Mouse (Mus musculus): ENCODE measurements around the gene Gabrd. TPM values are rescaled to one million over a fixed set of nuclear protein-coding genes. Genes with fewer than 3 reads are reported as not detected.

Gabrd gene
- total RNA-seq (2012; rRNA removed): 0.42 and 0.50 TPM in 2 replicates
- 1 to 10 TPM in 1 of 2 experiments, not detected in 1; 1.1 TPM for polyA plus RNA-seq (2012; ENCODE audit: insufficient read depth in 1 of 2, insufficient read length in 2 of 2, low read depth in 1 of 2, low replicate concordance in 2 of 2, missing spikeins in 1 of 2)

DNA sequence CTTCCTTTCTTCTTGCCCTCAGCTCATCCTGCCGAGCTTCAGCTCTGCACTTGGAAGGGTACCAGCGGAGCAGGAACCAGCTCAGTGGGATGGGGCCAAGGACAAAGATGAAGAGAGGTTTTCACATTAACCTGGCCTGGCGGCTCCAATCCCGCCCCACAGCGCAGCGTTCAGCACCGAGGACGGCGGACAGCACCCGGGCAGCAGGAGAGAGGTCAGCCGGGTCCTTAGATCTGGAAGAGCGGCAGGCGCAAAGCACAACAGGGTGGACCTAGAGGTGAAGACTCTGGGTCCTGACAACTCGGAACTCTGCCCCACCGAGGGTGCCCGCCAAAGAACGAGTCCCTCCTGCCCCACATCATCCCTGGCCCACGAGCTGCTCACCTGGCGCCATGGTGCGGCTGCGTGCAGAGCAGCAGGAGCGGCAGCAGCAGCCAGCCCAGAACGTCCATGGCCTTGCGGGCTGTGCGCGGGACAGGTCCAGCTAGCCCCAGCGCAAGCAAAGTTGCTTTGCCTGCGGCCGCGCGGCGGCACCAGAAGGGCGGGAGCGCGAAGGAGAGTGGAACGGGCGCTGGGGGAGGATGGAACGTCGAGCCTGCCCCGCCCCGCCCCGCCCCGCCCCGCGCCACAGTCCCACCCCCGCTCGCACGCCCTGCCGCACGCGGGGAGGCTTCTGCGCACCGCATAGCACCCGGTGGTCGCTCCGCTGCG lies at the start of gene Gabrd:
Gene Gabrd, minus strand, starts transcription at position 602 of the 711 bp plus-strand sequence.
- H3K27ac ChIP-seq (ENCODE audit: control insufficient read depth, low read depth, low read length): no peak within 1 kb of the TSS
- H3K27me3 ChIP-seq (ENCODE audit: control insufficient read depth in 1 of 2, insufficient read depth in 2 of 2, low read length in 2 of 2): peaks cover 0 to 2% of the 10 kb centered on the region in 2 experiments; a peak in 1 of 4 replicates
- H3K4me3 ChIP-seq (ENCODE audit: control insufficient read depth in 1 of 2, insufficient read depth in 1 of 2, low read depth in 2 of 2, low read length in 2 of 2): no peak within 1 kb of the TSS
- no peaks in the 10 kb centered on the region for H3K9me3 ChIP-seq (replicated peaks; ENCODE audit: insufficient read depth, low read length)
- H3K79me2 ChIP-seq (ENCODE audit: control insufficient read depth, insufficient read depth, low read length, poor library complexity): no peaks in the 10 kb centered on the region
- no peaks in the 10 kb centered on the region for H3K4me1 ChIP-seq (ENCODE audit: control insufficient read depth in 1 of 2, insufficient read depth in 2 of 2, low read length in 2 of 2)
- TF ChIP-seq TBP (IDR thresholded peaks at IDR 0.05; ENCODE audit: low read depth, low read length): no peak
- no peak for TF ChIP-seq TCF12 (IDR thresholded peaks at IDR 0.05; ENCODE audit: low read depth, low read length)
- TF ChIP-seq JUND (IDR thresholded peaks at IDR 0.05; ENCODE audit: low read depth, low read length): no peak
- no peak for TF ChIP-seq ZC3H11A (IDR thresholded peaks at IDR 0.05; ENCODE audit: low read depth, low read length)
- TF ChIP-seq E2F4 (IDR thresholded peaks at IDR 0.05; ENCODE audit: borderline replicate concordance, low read depth, low read length): no peak
- no peak for TF ChIP-seq ZKSCAN1 (IDR thresholded peaks at IDR 0.05; ENCODE audit: low read depth, low read length)
- no peak for TF ChIP-seq GATA1 (IDR thresholded peaks at IDR 0.05; ENCODE audit: low read depth, low read length)
- TF ChIP-seq NELFE (IDR thresholded peaks at IDR 0.05; ENCODE audit: low read depth, low read length): no peak
- TF ChIP-seq POLR2AphosphoS2 (IDR thresholded peaks at IDR 0.05; ENCODE audit: low read length): no peak
- TF ChIP-seq USF1 (IDR thresholded peaks at IDR 0.05; ENCODE audit: low read depth, low read length): no peak
- TF ChIP-seq MAZ (IDR thresholded peaks at IDR 0.05; ENCODE audit: low read depth, low read length): no peak
- no peak for TF ChIP-seq POLR2AphosphoS5 (IDR thresholded peaks at IDR 0.05; ENCODE audit: borderline replicate concordance, low read depth, low read length)
- no peak for TF ChIP-seq POLR2A (IDR thresholded peaks at IDR 0.05; ENCODE audit: control insufficient read depth in 1 of 2, insufficient read depth in 1 of 2, low read depth in 1 of 2, low read length in 2 of 2, poor library complexity in 1 of 2)
- no peak for TF ChIP-seq MYC (IDR thresholded peaks at IDR 0.05; ENCODE audit: low read depth, low read length)
- no peak within 1 kb of the TSS for H3K9ac ChIP-seq (ENCODE audit: control insufficient read depth, low read depth, low read length, poor library complexity, severe bottlenecking)
- H3K36me3 ChIP-seq (ENCODE audit: control insufficient read depth in 1 of 2, insufficient read depth in 2 of 2, low read length in 2 of 2): no peaks in the 10 kb centered on the region
- DNase-seq (ENCODE audit: low read depth, low spot score): no peak

- Histone ChIP-seq H3K36me3 (ENCODE audit: control insufficient read depth in 1 of 2, insufficient read depth in 2 of 2, low read length in 2 of 2) (no peaks in the 10 kb centered on the region), H3K9me3 (replicated peaks; ENCODE audit: insufficient read depth, low read length) (no peaks in the 10 kb centered on the region), H3K4me1 (ENCODE audit: control insufficient read depth in 1 of 2, insufficient read depth in 2 of 2, low read length in 2 of 2) (no peaks in the 10 kb centered on the region), H3K4me3 (ENCODE audit: control insufficient read depth in 1 of 2, insufficient read depth in 1 of 2, low read depth in 2 of 2, low read length in 2 of 2) (no peak overlapping the region), H3K9ac (ENCODE audit: control insufficient read depth, low read depth, low read length, poor library complexity, severe bottlenecking) (no peak overlapping the region), H3K27ac (ENCODE audit: control insufficient read depth, low read depth, low read length) (no peak overlapping the region), H3K79me2 (ENCODE audit: control insufficient read depth, insufficient read depth, low read length, poor library complexity) (no peaks in the 10 kb centered on the region), H3K27me3 (ENCODE audit: control insufficient read depth in 1 of 2, insufficient read depth in 2 of 2, low read length in 2 of 2) (no peaks in the 10 kb centered on the region; a peak in 1 of 4 replicates)
- TF ChIP-seq GABPA (IDR thresholded peaks at IDR 0.05; ENCODE audit: low read depth, low read length): no peak
- TF ChIP-seq MAX (IDR thresholded peaks at IDR 0.05; ENCODE audit: low read length): no peak
- TF ChIP-seq CTCF (IDR thresholded peaks at IDR 0.05 in 2 of 3, conservative IDR thresholded peaks at IDR 0.05 in 1 of 3; ENCODE audit: control insufficient read depth in 1 of 3, insufficient read depth in 1 of 3, low read depth in 2 of 3, low read length in 3 of 3, poor library complexity in 1 of 3, severe bottlenecking in 1 of 3): peak in 1 of 3 experiments; percentile 3; a peak in 1 of 6 replicates
- DNase-seq (ENCODE audit: low read depth, low spot score): no peak
Observed at GRCm38 (mm10) chr4:155442808-155443207, 44.9 kb upstream of the Gabrd start.

Data from MEL (cell line).